Mouse (Mus musculus): Measurements from ENCODE around the gene Cmah.

Cmah gene

DNA sequence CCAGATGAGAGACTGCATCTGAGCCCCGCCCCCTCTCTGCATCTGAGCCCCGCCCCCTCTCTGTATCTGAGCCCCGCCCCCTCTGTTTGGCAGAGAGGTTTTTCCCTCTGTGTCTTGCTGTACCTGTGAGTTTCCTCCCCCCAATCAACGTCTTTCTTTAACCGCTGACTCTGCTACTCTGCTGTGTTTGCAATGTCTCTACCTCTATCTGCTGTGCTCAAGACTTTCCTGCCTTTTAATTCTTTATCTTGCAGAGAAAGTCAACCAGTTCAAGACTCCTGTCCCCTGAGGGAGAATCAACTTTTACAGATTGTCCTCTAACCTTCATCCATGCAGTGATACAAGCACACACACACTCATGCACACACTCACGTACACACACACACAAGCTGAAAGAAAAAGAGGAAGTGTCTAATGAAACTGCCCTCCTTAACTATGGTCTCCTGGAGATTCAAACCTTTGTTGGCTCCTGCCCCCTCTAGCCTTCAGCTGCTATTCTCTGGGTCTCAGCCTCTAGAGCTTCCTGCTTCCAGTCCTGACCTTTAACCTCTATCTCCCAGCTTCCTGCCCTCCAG, 188.0 kb downstream of the Cmah start:
- no peak for DNase-seq (ENCODE audit: low spot score in 2 of 2)

DNA sequence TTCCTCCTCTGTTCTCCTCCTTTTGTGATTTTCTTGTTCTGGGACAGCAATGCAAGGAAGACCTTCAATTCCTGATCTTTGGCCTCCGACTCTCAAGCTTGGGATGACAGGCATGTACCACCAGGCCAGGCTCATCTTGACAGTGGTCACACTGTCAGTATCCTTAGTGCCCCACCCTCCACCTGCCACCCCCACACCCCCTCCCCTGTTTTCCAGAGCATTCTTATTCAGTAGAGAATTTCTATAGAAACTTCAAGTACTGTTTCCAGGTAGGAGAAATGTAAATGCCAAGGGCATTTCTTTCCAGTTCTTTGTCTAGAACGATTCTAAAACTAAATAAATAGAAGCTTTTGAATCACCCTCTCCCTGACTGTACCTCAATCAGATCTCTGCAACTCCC, 190.6 kb downstream of the Cmah start:
- no peak for DNase-seq (ENCODE audit: low spot score in 2 of 2)

DNA sequence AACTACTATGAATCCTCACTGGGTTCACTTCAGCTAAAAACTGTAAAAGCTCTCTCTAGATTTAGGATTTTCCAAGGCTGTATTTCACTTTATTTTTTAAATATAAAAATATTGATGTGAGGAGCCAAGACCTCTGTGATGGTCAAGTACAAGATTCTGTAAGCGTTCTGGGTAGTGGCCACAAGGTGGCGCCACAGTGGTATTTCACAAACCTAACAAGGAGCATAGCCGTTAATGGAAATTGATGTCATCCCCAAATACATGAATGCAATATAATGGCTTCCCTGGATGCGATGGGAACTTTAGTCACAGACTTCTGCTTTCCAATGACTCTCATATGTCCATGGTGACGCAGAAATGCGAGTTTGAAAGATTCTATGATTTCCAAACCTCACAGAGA, 191.7 kb downstream of the Cmah start:
- peak in 1 of 2 experiments; percentile 28 for DNase-seq (ENCODE audit: low spot score in 2 of 2)

DNA sequence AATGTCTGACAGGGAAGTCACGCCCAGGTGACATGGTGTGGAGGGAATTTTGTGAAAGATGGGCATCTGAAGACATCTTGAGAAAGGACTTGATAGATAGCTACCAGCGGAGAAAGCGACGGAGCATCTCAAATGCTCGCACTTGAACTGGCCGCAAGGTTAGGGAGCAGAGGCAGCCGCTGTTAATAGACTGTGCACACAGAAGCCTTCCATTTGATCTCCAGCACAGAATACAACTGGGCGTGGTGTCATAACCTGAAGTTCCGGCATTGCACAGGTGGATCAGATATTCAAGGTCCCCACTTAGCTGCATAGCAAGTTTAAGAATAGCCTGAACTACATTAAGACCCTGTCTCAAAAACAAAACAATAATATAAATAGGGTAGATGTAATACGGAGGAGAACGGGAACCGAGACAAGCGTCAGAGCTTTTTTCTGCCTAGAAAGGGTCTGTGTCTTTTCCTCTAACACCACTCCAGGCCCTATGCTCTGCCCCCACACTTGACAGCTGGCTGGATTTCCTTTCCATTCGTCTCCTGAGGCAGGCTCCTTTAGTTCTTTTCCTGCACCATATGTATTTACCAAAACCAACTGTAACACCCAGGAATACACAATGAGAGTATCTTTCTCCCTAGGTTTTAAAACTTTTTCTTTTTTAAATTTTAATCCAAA, 192.9 kb downstream of the Cmah start:
- DNase-seq (ENCODE audit: low spot score in 2 of 2), result no peak

DNA sequence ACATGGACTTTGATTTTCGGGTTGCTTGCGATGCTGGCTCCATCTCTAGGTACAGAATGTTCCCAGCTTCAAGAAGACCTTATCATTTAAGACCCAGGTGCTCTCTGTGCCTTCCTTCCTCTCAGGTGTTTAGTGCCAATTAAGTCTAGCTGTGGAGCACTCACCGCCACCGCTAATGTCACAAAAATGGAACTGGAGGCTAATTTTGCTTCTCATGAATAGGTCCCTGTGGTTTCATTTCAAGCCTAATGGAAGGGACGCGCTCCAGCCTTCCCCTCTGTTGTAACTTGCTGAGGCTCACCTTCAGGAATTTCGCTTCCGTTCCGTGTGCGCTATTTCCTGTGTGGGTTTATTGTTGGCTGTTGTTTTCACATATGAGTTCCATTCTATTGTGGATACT, 193.6 kb downstream of the Cmah start:
- DNase-seq (ENCODE audit: low spot score in 2 of 2), result no peak

DNA sequence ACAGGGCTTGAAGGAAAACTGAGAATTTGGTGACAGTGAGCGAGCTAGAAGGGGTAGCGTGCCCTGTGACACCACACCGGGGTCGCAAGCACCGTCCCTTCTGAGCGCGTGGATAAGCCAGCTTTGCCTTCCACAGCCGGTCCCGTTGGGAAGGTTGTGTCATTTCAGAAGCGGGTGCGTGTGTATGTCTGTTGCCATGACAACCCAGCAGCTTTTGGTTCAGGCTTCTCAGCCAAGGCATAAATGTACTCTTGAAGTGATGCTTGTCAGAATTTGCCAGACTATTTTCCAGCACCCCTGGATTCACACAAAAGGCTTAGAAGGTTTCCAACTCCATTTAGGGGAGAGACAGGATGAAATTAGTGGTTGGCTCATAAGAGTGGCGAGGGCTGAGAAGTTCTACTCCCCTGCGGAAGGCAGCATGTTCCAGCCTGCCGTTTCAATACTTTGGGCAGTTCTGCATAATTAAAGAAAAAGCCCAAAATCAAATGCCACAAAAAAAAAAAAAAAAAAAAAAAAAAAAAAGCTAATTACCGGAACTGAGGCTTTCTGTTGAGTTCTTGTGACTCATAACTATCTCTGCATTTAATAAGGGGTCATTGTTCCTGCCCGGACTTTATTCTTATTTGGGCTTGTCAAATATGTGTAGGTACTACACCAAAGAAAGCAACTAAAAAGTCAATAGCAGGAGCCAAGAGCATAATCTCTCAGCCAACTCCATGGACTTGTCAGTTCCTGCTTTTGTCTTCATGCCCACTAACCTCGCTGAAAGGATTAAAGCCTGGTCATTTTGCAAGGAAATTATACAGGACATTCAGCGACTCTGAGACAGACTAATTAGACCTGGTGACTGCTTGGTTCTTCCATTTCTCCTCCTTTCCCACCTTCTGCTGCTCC, 194.5 kb downstream of the Cmah start:
- DNase-seq (ENCODE audit: low spot score in 2 of 2), result peak; percentile 34 to 39

DNA sequence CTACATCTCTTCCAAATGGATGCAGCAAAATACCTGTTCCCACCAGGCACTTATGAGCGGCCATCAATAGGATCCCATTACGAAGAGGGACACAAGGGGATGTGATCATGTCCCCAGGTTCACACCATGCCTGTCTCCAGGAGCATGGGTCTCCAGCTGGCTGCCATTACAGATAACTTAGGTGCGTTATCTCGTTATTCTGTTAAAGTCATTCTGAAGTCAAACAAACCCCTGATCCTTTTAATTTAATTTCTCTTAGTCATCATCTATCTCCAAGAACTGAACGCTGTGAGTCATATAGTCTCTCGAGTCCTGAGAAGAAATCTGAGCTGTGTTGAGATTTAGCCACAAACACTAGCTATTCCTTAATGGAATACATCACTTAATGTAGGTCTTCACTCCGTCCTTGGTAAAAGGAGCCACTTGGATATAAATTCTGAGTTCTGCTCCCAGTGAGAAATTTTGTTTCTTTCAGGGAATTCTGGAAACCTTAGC, 195.2 kb downstream of the Cmah start:
- no peak for DNase-seq (ENCODE audit: low spot score in 2 of 2)

DNA sequence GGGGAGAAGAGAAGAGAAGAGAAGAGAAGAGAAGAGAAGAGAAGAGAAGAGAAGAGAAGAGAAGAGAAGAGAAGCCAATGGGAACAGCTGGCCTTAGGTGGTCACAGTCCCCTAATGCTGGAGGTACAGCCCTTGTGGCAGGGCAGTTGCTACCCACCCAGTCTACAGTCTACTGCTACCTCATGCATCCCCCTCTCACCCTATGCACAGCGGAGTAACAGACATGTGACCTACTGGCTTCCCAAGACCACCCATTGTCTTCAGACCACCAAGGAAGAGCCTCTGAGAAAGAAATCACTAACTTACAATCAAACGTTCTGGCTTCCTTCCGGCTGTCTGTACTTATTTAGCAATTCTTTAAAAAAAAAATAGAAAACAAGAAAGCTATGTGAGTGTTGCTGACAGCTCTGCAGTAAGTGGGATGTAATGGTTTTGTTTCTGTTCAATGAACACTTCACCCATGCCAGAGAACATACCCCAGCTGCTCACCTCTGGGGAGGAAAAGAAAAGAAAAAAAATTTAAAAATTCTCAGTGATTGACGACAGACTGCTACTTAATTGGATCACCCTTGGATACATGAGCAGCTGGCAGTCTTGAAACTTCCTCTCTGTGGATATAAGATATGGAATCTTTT, 196.5 kb downstream of the Cmah start:
- DNase-seq (ENCODE audit: low spot score in 2 of 2), result no peak

DNA sequence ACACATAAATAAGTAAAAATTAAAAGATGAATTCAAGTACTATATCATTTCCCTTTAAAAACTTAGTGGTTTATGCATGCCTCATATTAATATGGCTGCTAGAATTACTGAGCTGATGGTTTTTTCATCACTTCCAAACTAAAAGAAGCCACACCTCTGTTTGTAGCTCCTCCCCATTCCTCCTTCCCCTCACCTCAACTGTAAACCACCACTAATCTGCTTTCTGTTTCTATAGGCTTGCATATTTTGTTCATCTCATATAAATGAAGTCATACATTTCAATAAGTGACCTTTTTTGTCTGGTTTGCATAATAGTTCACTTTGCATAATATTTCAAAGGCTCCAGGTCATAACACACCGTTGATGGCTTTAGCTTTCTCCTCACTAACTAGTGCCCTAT, 197.3 kb downstream of the Cmah start:
- DNase-seq (ENCODE audit: low spot score in 2 of 2), result no peak

DNA sequence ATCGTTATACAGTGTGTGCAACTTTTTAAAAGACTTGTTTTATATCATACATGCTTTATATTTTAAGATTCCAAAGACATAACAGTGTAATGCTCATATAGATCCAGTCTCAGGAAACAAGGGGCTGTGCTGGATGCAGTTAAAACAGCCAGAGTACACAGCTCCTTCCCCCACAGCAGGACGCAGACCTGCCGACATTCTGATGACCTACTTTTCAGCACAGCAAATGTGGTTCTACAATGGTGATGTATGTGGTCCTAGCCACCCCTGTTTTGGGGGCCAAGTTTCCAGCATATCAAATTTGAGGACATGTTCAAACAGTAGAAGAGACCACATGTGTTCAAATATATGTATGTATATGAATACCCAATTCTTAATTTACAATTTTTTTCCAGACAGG, 198.3 kb downstream of the Cmah start:
- no peak for DNase-seq (ENCODE audit: low spot score in 2 of 2)

DNA sequence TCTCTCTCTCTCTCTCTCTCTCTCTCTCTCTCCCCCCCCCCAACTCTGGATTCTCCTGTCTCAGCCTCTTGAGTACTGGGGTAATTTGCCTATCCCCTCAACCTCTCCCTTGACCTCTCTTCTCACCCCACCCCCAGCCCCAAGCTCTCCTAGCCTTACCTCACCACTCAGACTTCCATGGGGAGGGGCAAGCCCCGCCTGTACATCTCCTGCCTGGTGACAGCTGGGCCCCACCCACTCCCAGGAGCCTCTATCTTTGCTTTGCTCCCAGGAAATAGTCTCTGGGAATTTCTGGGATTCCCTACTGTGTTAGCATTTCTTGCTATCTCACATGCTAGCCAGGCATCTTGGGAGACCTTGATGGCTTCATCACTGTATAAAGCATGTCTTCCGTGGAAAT, 199.7 kb downstream of the Cmah start:
- no peak for DNase-seq (ENCODE audit: low spot score in 2 of 2)
